Mouse (Mus musculus) liver, embryonic 12.5 days (tissue): Measurements from ENCODE around the gene 4930590J08Rik. TPM values are rescaled to one million over a fixed set of nuclear protein-coding genes. Genes with fewer than 3 reads are reported as not detected.
"Not testable (repeated sequence)": the region's sequence is repeated elsewhere in the genome, so short reads cannot be mapped to it uniquely, and the experiment has no call there.

Experiments
- ATAC-seq: fragments of 200-750 bp; cut with Nextera tagmentation; 2 replicates; pipeline ENCODE4 v1.8.0; 2017; ENCODE audit warnings: moderate number of reproducible peaks, mild to moderate bottlenecking, moderate library complexity
- H3K27ac ChIP-seq: fragments of 300-500 bp; sonication (generic); 2 replicates; pipeline ENCODE4 v1.5.1; 2016; ENCODE audit warnings: mild to moderate bottlenecking
- H3K27me3 ChIP-seq: fragments of 300-500 bp; sonication (generic); replicated peaks from 2 replicates; pipeline ENCODE4 v1.6.1; 2016; ENCODE audit warnings: mild to moderate bottlenecking, moderate library complexity
- H3K36me3 ChIP-seq: fragments of 300-500 bp; sonication (generic); 2 replicates; pipeline ENCODE4 v1.6.1; 2016; ENCODE audit warnings: mild to moderate bottlenecking, moderate library complexity
- H3K4me1 ChIP-seq: fragments of 300-500 bp; sonication (generic); 2 replicates; pipeline ENCODE4 v1.6.1; 2016
- H3K4me2 ChIP-seq: fragments of 300-500 bp; sonication (generic); 2 replicates; pipeline ENCODE4 v1.6.1; 2016; ENCODE audit warnings: mild to moderate bottlenecking, moderate library complexity
- H3K4me3 ChIP-seq: fragments of 300-500 bp; sonication (generic); 2 replicates; pipeline ENCODE4 v1.5.1; 2016; ENCODE audit warnings: mild to moderate bottlenecking, moderate library complexity
- H3K9ac ChIP-seq: fragments of 300-500 bp; sonication (generic); 2 replicates; pipeline ENCODE4 v1.6.1; 2016; ENCODE audit warnings: mild to moderate bottlenecking, moderate library complexity
- H3K9me3 ChIP-seq: fragments of 300-500 bp; sonication (generic); replicated peaks from 2 replicates; pipeline ENCODE4 v1.6.1; 2016; ENCODE audit warnings: mild to moderate bottlenecking, moderate library complexity
- WGBS: fragments of 180-500 bp; shearing (Covaris S2); methylation state at CpG from one replicate; pipeline ENCODE4 v1.1.7; 2016; ENCODE audit not compliant: insufficient replicate concordance; 5-methylcytosine and 5-hydroxymethylcytosine counted together
- polyA plus RNA-seq: library from polyadenylated mRNA; unstranded; fragments of >200 nt; fragmentation: Nextera tagmentation; extraction: Ambion mirVana; gene quantifications from 2 replicates; pipeline ENCODE4 v1.2.1, GENCODE M21; 2016

4930590J08Rik gene
- polyA plus RNA-seq = 0.10 and 0.26 TPM in 2 replicates

- not testable (repeated sequence) for H3K4me3 ChIP-seq, H3K27ac ChIP-seq, ATAC-seq, H3K9me3 ChIP-seq, H3K4me1 ChIP-seq, H3K9ac ChIP-seq, H3K4me2 ChIP-seq, H3K27me3 ChIP-seq
- WGBS = 83% methylated on average over 2 of the region's 2 CpGs
- H3K36me3 ChIP-seq = peaks cover 49% of the 10 kb centered on the region
Measured at GRCm38 (mm10) chr6:91902509-91902908, at the start of gene 4930590J08Rik. Gene 4930590J08Rik (plus strand): TSS chr6:91902809.

- Histone ChIP-seq H3K9me3 (no peaks in the 10 kb centered on the region), H3K36me3 (no peaks in the 10 kb centered on the region), H3K4me1 (no peaks in the 10 kb centered on the region), H3K9ac (no peak overlapping the region), H3K4me2 (no peak overlapping the region), H3K27ac (no peak overlapping the region), H3K4me3 (no peak overlapping the region), H3K27me3 (peaks cover 41% of the 10 kb centered on the region)
- 40% methylated on average over 5 of the region's 5 CpGs for WGBS
- no peak for ATAC-seq
Measured at GRCm38 (mm10) chr6:91858339-91858738, 44.3 kb upstream of the 4930590J08Rik start.

- Histone ChIP-seq H3K4me3 (no peak overlapping the region), H3K27me3 (peaks cover 19% of the 10 kb centered on the region), H3K4me2 (no peak overlapping the region), H3K27ac (no peak overlapping the region), H3K9ac (no peak overlapping the region), H3K36me3 (no peaks in the 10 kb centered on the region), H3K4me1 (no peaks in the 10 kb centered on the region), H3K9me3 (no peaks in the 10 kb centered on the region)
- no peak for ATAC-seq
Measured at GRCm38 (mm10) chr6:91862848-91863247, 39.8 kb upstream of the 4930590J08Rik start.

- H3K4me2 ChIP-seq = no peak overlapping the region
- no peaks in the 10 kb centered on the region for H3K9me3 ChIP-seq
- no peak overlapping the region for H3K27ac ChIP-seq
- no peak overlapping the region for H3K4me3 ChIP-seq
- H3K36me3 ChIP-seq = no peaks in the 10 kb centered on the region
- peaks cover 13% of the 10 kb centered on the region for H3K27me3 ChIP-seq
- 40% methylated on average over 5 of the region's 5 CpGs for WGBS
- no peak overlapping the region for H3K9ac ChIP-seq
- no peaks in the 10 kb centered on the region for H3K4me1 ChIP-seq
- no peak for ATAC-seq
Measured at GRCm38 (mm10) chr6:91864595-91864994, 38.0 kb upstream of the 4930590J08Rik start.

GRCm38 (mm10) chr6:91865601-91866000, 37.0 kb upstream of the 4930590J08Rik start:
- no peak overlapping the region for H3K27ac ChIP-seq
- 71% methylated on average over 11 of the region's 11 CpGs for WGBS
- no peak overlapping the region for H3K9ac ChIP-seq

GRCm38 (mm10) chr6:91868091-91868490, 34.5 kb upstream of the 4930590J08Rik start:
- peaks cover 6% of the 10 kb centered on the region; the same call in 1 of the 2 replicates for H3K4me1 ChIP-seq
- H3K4me3 ChIP-seq = no peak overlapping the region
- no peak overlapping the region for H3K27ac ChIP-seq
- no peaks in the 10 kb centered on the region for H3K36me3 ChIP-seq
- H3K27me3 ChIP-seq = peaks cover 14% of the 10 kb centered on the region
- ATAC-seq = no peak
- no peak overlapping the region for H3K9ac ChIP-seq
- no peaks in the 10 kb centered on the region for H3K9me3 ChIP-seq
- H3K4me2 ChIP-seq = no peak overlapping the region
- 74% methylated on average over 5 of the region's 5 CpGs for WGBS

More at GRCm38 (mm10) chr6:91865601-91866000, 37.0 kb upstream of the 4930590J08Rik start:
- no peak for ATAC-seq
- H3K27me3 ChIP-seq = peaks cover 15% of the 10 kb centered on the region
- H3K4me3 ChIP-seq = no peak overlapping the region
- no peak overlapping the region for H3K4me2 ChIP-seq
- no peaks in the 10 kb centered on the region for H3K9me3 ChIP-seq
- no peaks in the 10 kb centered on the region for H3K36me3 ChIP-seq
- no peaks in the 10 kb centered on the region for H3K4me1 ChIP-seq

- H3K9me3 ChIP-seq = no peaks in the 10 kb centered on the region
- H3K4me2 ChIP-seq = no peak overlapping the region
- no peak for ATAC-seq
- H3K4me3 ChIP-seq = no peak overlapping the region
- no peak overlapping the region for H3K9ac ChIP-seq
- 29% methylated on average over 2 of the region's 2 CpGs for WGBS
- no peaks in the 10 kb centered on the region for H3K36me3 ChIP-seq
- H3K27ac ChIP-seq = no peak overlapping the region
- 0 out of 2 replicates have a peak, but pooled peaks cover 12% of the 10 kb centered on the region for H3K27me3 ChIP-seq
- peaks cover 16% of the 10 kb centered on the region for H3K4me1 ChIP-seq
Measured at GRCm38 (mm10) chr6:91872781-91873180, 29.8 kb upstream of the 4930590J08Rik start.

GRCm38 (mm10) chr6:91877885-91878651, 24.5 kb upstream of the 4930590J08Rik start, which contains the start of gene Ccdc174:
Gene Ccdc174 (plus strand): TSS chr6:91878053.
- 0 out of 2 replicates have a peak, but pooled peaks cover 4% of the 10 kb centered on the region for H3K27me3 ChIP-seq
- H3K36me3 ChIP-seq = peaks cover 24% of the 10 kb centered on the region
- H3K27ac ChIP-seq = peak within 1 kb of the TSS; percentile 72
- no peaks in the 10 kb centered on the region for H3K9me3 ChIP-seq
- H3K4me3 ChIP-seq = peak within 1 kb of the TSS; percentile 96
- under 1% methylated on average over 47 of the region's 47 CpGs for WGBS
- H3K4me1 ChIP-seq = peaks cover 41% of the 10 kb centered on the region
- H3K4me2 ChIP-seq = peak within 1 kb of the TSS; percentile 84
- H3K9ac ChIP-seq = peak within 1 kb of the TSS; percentile 92
- ATAC-seq = peak; percentile 90

- H3K9ac ChIP-seq = no peak overlapping the region
- ATAC-seq = peak; percentile 61; the same call in 1 of the 2 replicates
- peaks cover 72% of the 10 kb centered on the region for H3K36me3 ChIP-seq
- H3K27me3 ChIP-seq = no peaks in the 10 kb centered on the region
- peaks cover 37% of the 10 kb centered on the region for H3K4me1 ChIP-seq
- H3K9me3 ChIP-seq = no peaks in the 10 kb centered on the region
- 0 out of 2 replicates have a peak overlapping the region, but pooled peaks have one; percentile 1 for H3K4me2 ChIP-seq
- H3K27ac ChIP-seq = peak overlapping the region; percentile 39; the same call in 1 of the 2 replicates
- no peak overlapping the region for H3K4me3 ChIP-seq
- WGBS = 16% methylated on average over 2 of the region's 2 CpGs
Measured at GRCm38 (mm10) chr6:91883859-91884258, 18.8 kb upstream of the 4930590J08Rik start.

- no peak for ATAC-seq
- H3K27me3 ChIP-seq = no peaks in the 10 kb centered on the region
- H3K4me3 ChIP-seq = no peak overlapping the region
- H3K4me1 ChIP-seq = no peaks in the 10 kb centered on the region
- H3K36me3 ChIP-seq = peaks cover 84% of the 10 kb centered on the region
- H3K4me2 ChIP-seq = no peak overlapping the region
- H3K27ac ChIP-seq = no peak overlapping the region
- no peak overlapping the region for H3K9ac ChIP-seq
- WGBS = 71% methylated on average over 3 of the region's 3 CpGs
- H3K9me3 ChIP-seq = no peaks in the 10 kb centered on the region
Measured at GRCm38 (mm10) chr6:91889255-91889906, 13.2 kb upstream of the 4930590J08Rik start.

- no peaks in the 10 kb centered on the region for H3K27me3 ChIP-seq
- H3K9me3 ChIP-seq = no peaks in the 10 kb centered on the region
- H3K4me3 ChIP-seq = no peak overlapping the region
- ATAC-seq = no peak
- no peaks in the 10 kb centered on the region for H3K4me1 ChIP-seq
- H3K9ac ChIP-seq = no peak overlapping the region
- H3K36me3 ChIP-seq = peaks cover 89% of the 10 kb centered on the region
- no peak overlapping the region for H3K27ac ChIP-seq
- WGBS = 92% methylated on average over 5 of the region's 5 CpGs
- no peak overlapping the region for H3K4me2 ChIP-seq
Measured at GRCm38 (mm10) chr6:91890615-91891014, 12.0 kb upstream of the 4930590J08Rik start.

- H3K27ac ChIP-seq = no peak overlapping the region
- H3K4me2 ChIP-seq = no peak overlapping the region
- no peak for ATAC-seq
- no peaks in the 10 kb centered on the region for H3K9me3 ChIP-seq
- 94% methylated on average over 2 of the region's 2 CpGs for WGBS
- peaks cover 90% of the 10 kb centered on the region for H3K36me3 ChIP-seq
- no peaks in the 10 kb centered on the region for H3K4me1 ChIP-seq
- no peaks in the 10 kb centered on the region for H3K27me3 ChIP-seq
- H3K9ac ChIP-seq = no peak overlapping the region
- H3K4me3 ChIP-seq = no peak overlapping the region
Measured at GRCm38 (mm10) chr6:91891776-91892175, 10.8 kb upstream of the 4930590J08Rik start.
